Mouse (Mus musculus) A20 (cell line): ENCODE results near the gene Jak3.
A peak's percentile ranks its signal among the peaks of the same experiment; 100 is the strongest.

Experiments
- DNase-seq: peaks from one replicate; pipeline ENCODE4 v3.0.0-alpha.2; 2011; ENCODE audit warnings: low read depth, low spot score

The Jak3 gene

DNA sequence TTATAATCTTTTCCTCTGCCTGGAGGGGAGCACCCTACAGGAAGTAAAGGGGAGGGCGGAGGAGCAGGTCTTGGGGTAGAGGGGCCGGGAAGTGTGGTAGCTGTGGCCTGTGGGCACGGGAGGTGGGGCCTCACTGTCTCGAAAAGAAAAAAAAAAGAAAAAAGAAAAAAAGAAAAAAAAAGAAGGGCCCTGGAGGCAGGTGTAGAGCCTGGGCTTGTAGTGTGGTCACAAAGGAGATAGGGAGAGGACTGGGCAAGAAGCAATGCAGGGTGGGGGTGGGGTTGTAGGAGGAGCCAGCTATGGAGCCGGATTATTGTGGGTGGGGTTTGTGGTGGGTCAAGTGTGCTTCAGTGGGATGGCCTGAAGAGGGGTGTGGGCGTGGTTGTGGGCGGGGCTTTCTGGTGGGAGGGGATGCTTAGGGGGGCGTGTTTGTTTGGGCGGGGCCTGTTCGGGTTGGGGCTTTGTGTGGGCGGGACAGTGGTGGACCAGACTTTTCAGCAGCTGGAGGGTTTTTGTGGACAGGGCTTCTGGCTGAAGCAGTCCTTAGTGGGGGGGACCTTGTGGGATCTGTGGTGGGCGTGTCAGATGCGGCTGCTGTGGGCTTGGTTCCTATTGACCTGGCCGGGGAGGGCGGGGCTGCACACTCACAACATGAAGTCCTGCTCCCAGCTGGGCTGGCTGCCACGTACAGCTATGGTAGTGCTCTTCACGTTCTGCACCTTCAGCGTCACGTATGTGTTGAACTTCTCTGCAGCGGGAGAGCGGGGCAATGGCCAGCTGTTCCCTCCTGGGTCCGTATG is 10.6 kb upstream of the Jak3 start:
- peak; percentile 93 for DNase-seq

DNA sequence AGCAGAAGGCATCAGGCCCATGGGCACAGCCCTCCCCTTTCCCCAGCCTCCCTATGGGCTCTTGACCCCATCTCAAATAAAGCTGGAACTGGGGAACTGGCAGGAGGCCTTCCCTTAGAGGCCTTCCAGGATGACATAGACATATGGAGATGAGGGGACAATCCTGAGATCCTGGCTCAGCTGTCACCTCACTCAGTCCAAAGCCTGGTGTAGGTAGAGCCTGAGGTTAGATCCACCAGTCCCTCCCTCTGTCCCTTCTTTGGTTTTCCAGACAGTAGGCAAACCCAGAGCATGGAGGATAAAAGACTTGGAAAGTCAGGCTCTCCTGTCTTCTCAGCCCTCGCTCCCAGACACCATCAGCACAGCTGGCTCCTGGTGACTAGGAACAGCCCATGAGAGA is 9.2 kb upstream of the Jak3 start:
- DNase-seq = no peak

DNA sequence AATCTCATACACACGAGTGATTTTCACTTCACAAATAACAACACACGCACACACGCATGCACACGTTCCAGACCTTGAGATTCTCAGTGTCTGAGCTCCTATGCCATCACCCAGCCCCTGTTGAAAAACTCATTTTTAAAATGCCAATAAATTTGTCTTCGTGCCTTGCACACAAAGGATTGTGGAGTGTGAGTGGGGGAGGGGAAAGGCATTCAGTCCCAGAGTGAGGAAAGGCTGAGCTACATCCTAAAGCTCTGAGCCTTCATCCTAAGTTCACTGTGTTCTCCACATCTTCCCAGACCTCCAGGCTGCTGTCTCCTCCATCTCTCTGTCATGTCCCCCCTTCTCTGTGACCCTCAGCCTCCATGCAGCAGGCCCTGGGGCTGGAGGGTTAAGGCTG is 8.8 kb upstream of the Jak3 start:
- no peak for DNase-seq

DNA sequence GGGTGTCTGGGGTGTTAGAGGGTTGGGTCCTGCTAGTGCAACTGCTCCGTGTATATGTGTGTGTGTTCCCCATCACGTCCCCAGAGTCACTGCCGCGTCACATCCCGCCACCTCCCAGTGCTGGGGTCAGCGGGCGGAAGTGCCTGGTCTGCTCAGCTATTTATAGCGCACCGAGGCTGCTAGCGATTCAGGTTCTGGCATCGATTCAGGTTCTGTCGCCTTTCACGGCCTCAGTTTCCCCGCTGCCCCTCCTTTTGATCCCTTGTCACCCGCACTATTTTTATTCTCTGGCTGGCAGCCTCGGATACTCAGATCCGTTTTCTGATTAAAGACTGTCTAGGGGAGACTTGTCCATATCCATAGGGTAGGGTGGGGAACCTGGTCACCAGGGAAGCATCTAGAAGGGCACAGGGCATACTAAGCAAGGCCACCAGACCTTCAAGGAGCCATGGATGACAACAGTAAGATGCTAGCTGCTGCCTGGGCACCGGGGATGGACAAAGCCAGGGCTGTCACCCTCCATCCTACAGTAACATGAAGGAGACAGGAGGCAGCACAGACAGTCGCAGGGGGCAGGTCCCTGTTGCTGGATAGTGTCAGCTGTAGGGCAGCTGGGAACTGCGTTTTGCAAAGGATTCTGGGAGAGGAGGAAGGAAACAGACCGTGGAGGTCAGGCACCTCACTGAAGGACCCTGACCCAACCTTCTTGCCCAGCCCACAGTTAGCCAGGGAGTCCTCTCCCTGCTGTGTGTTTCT is 7.7 kb upstream of the Jak3 start:
- DNase-seq = peak; percentile 89

DNA sequence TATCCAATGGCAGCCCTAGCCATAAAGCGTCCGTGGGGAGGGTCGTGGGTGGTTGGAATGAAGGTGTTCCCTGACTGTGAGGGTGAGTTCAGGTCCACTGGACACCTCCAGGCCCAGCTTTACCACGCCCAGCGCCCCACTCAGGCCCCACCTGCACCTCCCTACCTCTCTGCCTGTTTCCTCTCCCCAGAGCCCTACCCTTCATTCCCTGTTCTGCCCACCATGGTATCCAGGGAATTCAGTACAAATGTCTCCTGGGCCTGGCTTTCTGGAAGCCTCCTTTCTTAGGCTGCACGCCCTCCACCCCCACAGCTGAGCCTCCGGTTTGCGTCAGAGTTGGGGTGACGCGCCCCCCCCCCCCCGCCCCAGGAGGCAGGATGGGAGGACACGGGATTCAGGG is 5.9 kb upstream of the Jak3 start:
- DNase-seq = no peak

DNA sequence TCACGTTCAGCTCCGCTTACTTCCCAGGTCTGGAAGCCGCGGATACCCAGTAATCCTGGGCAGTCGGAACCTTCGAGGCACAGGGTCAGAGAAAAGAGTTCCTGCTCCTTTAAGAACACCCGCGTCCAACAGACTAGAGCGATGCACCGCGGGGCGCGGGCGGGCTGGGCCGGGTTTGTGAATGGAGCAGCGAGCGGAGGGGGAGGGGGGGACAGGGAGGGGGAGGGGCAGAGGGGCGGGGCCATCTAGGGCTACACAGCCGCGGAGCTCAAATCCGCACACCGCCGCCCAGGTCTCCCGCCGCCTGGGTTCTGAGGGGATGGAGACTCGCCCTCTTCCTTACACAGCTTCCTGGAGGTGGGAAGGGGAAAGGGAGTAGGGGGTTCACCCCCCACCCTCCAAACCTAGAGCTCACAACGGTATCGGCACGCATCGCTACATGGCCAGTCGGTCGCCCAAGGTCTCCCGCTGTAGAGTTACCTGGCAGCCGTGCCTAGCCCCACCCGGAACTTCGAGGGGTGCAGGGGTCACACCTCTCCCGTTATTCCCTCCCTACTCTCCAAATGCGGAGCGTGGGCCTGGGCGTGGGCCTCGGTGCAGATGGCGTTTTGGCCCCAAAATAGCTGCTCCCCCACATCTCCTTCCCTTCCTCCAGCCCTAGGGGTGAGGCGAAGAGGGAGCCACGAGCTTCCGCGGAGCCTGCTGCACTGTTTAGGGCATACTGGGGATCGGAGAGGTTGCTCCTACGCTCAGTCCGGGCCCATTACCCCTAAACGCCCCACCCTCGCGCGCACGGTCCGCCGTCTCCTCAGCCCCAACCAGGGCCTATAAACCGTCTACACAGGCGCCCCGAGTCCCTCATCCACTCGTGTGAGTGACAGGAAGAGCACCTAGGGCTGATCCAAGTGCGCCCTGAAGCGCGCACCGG is 5.2 kb upstream of the Jak3 start:
- DNase-seq = peak; percentile 68

DNA sequence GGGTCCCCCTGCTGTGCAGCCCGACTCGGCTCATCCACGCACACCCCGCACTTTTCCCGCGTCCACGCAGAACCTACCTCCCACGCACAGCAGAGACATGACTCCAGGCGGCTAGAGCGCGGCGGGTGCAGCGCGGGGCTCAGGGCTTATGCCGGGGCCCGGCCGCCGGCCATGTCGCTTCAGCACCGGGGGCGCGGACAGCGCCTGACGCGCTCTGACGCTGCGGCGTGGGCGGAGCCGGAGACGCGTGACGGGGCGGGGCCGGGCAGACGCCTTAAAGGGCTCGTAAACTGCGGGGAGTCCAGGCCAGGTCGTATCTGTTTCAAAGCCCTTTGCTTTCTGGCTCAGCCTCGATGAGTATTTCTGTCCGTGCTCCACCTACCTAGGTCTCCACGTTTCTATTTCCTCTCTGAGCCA is 4.5 kb upstream of the Jak3 start, which contains the start of gene Unc13a:
Gene Unc13a (minus strand): TSS at position 209 of the 417 bp plus-strand sequence.
- peak; percentile 90 for DNase-seq

DNA sequence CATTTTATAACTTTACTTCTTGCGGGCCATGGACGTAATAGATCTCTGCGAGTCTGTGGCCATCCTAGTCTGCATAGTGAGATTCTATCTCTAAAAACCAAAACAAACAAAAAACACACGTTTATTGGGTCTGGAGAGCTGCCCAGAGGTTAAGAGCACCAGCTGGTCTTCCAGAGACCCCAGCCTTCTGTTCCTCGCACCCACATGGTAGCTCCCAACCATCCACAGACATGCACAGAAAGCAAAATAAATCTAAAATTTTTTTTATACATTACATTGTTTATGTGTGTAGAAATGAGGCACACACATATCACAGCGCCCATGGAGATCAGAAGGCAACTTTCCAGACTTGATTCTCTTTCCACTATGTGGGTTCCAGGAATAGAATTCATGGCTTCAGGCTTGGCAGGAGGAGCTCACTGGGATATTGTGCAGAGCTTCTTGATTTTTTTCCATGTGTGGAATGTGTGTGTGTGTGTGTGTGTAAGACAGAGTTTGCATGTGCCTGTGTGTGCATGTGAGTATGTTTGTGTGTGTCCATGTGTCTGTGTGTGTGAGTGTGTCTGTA is 3.8 kb upstream of the Jak3 start:
- no peak for DNase-seq

DNA sequence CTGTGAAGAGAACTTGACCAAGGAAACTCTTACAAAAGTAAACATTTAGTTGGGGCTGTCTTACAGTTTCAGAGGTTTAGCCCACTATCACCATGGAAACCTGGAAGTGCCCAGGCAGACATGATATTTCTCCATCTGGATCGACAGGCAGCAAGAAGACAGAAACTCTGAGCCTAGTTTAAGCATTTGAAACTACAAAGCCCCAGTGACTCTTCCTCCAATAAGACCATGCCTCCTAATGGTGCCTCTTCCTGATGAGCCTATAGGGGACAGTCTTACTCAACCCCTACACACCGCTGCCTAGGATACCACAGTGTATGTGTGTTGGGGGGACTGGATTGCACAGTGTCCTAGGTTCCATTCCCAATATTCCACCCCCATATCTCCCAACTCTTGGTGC is 2.0 kb upstream of the Jak3 start:
- no peak for DNase-seq

DNA sequence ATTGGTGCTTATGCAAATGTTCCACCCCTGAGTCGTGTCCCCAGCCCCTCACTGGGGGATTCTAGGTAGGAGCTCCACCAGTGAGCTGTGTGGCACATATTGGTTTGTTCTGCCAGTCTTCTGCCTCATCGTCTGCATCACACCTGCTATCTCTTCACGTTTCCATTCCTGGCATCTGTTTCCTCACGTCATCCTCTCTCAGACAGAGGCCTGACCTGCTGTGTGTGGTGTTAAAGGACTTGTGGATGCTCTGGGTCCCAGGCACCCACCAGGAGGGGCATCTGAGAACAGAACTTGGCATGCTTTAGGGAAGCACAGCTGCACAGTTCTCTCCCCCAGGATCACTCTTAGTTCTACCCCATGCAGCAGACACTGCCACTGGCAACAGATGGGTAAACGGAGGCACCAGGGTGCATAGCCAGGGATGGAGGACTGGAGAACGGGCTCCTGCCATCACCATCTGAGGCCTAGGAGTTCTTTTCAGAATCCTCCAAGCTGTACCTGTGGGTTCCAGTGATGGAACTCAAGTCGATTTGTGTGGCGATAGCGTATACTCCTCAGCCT is 558 bp upstream of the Jak3 start:
- DNase-seq = no peak

DNA sequence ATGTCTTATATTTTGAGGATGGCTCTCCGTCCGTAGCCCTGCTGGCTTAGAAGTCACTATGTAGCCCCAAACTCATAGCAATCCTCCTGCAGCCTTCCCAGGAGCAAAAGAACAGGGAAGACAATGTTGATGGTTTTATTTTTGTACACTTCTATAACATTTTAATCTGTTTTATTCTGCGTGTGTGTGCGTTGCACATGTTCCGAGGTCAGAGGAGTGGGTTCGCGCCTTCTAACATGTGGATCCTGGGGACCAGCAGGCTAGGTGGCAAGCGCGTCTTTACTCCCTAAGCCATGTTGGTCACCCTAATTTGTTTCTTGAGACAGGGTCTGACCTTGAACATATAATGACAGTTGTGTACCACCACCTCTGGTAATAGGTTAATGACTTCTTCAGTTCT is 707 bp downstream of the Jak3 start:
- no peak for DNase-seq

DNA sequence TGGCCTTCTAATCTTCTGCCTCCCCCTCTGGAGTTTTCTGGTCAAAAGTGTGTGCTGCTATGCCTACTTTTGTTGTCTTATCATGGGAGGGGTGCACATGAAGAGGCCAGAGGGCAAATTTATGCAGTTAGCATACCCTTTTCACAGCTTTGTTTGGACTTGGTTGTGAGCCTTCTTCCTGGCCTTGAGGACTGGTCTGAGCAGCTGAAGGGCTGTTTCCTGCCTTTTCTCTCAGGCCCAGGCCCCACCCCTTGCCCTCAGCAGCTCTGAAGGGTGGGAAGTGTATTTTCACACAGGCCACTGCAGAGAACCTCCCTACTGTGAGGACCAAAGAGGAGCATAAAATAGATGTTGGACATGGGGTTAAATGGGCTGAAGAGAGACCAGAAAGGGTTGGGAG is 1.5 kb downstream of the Jak3 start:
- no peak for DNase-seq

DNA sequence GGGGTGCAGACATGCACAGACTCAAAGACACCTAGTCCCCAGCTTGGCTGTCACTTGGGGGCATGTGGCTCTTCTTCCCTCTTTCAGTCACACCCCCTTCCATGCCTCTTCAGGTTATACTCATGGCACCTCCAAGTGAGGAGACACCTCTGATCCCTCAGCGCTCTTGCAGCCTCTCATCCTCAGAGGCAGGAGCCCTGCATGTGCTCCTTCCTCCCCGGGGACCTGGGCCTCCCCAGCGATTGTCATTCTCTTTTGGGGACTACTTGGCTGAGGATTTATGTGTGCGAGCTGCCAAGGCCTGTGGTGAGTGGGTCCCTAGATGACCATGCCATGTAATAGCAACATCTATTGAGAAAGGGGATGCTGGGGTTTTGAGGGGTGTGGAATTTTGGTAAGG is 2.1 kb downstream of the Jak3 start:
- DNase-seq = no peak

DNA sequence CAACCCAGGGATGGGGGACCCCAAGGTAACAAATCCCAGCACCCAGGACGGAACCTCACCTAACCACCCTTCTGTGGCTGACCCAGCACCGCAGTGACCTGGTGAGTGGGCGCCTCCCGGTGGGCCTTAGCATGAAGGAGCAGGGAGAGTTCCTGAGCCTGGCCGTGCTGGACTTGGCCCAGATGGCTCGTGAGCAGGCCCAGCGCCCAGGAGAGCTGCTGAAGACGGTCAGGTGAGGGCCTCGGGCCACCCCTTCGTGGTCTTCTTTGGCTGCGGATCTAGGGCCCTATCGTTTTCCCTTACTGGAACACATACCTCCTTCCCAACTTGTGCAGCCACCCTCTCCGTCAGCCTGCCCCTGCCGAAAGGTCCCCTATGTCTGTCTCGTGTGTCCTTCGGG is 3.0 kb downstream of the Jak3 start:
- no peak for DNase-seq

DNA sequence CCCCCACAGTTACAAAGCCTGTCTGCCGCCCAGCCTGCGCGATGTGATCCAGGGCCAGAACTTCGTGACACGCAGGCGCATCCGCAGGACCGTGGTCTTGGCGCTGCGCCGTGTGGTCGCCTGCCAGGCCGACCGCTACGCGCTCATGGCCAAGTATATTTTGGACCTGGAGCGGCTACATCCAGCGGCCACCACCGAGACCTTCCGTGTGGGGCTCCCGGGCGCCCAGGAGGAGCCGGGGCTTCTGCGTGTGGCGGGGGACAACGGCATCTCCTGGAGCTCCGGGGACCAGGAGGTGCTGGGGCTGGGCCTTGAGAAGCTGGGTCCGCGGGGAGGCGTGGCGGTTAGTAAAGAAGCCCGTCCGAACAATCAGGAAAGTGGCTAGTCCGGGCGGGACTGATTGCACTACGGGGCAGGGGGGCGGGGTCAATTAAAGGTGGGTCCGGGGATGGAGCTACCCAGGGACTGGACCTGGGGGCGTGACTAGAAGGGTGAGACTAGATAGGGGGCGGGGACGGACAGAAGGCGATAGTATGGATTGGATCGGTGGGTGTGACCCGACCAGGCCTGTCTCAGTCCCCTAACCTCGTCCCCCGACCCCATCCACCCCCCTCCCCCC is 3.6 kb downstream of the Jak3 start:
- no peak for DNase-seq

DNA sequence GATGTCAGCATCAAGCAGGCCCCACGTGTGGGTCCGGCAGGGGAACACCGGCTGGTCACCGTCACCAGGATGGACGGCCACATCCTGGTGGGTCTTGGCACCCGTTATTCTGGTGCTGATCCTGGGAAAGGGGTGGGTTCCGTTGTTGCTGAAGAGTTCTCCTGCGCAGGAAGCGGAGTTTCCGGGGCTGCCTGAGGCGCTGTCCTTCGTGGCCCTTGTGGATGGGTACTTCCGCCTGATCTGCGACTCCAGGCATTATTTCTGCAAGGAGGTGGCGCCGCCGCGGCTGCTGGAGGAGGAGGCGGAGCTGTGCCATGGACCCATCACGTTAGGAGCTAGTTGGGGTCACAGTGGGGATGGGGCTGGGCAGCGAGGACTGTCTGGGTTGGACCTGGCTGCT is 4.4 kb downstream of the Jak3 start:
- DNase-seq = no peak

DNA sequence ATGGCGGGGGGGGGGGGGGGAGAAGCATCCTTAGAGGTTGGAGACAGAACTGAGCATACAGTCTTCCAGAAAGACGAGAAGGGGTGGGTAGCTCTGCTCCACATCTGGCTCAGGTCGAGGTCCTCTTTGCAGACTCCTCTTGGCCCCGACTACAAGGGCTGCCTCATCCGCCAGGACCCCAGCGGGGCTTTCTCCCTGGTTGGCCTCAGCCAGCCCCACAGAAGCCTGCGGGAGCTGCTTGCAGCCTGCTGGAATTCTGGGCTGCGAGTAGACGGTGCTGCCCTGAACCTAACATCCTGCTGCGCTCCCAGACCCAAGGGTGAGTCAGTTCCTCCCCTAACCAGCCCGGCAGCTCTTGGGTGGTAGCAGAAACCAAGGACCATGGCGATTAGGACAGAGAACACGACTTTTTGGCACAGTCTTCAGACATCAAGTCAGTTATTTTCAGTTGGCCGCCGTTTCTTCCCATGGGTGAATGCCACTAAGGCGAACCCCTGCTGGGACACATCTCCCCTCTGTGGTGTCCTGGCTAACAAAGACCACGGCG is 5.3 kb downstream of the Jak3 start:
- no peak for DNase-seq

DNA sequence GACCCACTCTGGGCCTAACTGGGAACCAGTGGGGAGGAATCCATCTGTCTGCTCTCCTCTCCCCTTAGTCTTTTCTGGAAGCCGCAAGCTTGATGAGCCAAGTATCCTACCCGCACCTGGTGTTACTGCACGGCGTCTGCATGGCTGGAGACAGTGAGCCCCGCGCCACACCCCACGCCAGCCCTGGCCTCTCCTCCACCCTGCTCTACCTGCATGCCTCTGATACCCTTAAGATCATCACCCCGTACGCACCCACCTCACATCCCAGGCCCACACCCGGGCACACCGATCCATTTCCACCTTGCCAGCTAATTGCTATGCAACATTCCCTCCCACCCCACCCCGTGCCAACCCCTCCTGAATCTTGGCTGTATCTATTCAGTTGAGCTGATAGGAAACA is 6.7 kb downstream of the Jak3 start:
- no peak for DNase-seq

DNA sequence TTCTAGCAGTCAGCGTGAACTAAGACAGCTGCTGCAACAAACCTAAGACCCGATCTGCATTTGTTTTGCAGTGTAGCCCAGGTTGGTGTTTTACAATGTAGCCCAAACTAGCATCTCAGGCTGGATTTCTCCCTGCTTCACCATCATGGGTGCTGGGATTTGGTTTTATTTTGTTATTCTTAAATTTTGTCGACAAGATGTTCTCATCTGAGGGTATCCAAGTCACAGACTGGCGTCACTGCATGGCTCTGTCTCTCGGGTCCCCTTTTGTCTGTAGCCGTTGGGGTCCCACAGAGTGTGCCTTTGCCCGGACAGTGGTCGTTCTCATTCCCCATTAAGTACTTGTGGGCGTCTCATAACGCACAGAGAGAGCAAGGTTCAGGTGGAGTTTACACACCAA is 8.6 kb downstream of the Jak3 start:
- no peak for DNase-seq

DNA sequence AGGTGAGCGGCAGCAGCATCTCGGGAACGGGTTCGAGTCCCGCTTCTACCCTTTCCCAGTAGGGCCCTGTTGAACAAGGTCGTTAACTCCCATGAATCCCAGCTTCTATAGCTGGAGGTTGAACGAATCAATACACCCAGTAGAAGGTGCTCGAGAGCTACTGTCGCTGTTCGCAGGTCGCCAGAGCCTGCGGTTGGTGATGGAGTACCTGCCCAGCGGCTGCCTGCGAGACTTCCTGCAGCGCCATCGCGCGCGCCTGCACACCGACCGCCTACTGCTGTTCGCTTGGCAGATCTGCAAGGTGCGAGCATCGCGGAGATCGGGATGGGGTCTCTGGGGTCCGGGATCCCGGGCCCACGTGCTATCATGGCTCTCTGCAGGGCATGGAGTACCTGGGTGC is 9.5 kb downstream of the Jak3 start:
- DNase-seq = no peak
